Mouse (Mus musculus): ENCODE measurements at regions not wholly inside any gene's neighbourhood (a gene's known extent, or its start where the extent isn't known, plus 50 kb on each side); places are given as distances from the start of the nearest gene placed in this dataset.

GRCm38 (mm10) chr14:58691129-58691828 is 451.4 kb downstream of the 1700129C05Rik start:
- TF ChIP-seq CTCF (IDR thresholded peaks at IDR 0.05; ENCODE audit: extremely low read depth, insufficient read depth, low read length) = no peak
- TF ChIP-seq POLR2A (IDR thresholded peaks at IDR 0.05; ENCODE audit: extremely low read depth, insufficient read depth, low read length) = no peak
